Mouse (Mus musculus): ENCODE data around the gene Mdm1.

DNA sequence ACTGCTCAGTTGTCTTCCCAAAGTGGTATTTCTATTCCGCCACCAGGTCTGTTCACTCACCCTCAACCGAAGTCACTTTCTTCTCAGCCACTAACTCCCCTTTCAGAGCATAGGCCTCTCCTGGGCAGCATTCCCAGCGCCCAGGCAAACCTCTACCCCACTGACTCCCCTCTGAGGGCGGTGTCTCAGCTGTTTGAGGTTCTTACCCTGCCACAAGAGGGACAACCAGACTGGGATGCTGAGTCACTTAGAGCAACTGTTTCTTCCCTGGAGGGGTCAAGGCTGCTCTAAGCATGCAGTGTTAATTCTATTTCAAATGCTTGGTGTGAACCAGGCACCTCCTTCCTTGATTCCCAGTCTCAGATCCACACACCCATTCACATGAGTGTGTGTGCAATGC lies 46.8 kb upstream of the Mdm1 start:
- TF ChIP-seq CTCF (IDR thresholded peaks at IDR 0.05; ENCODE audit: borderline replicate concordance, insufficient read depth, low read length) = no peak
- TF ChIP-seq POLR2A (IDR thresholded peaks at IDR 0.05; ENCODE audit: low read depth, low read length) = no peak

Data from embryonic fibroblast, embryonic 13.5 days (primary cell).